Mouse (Mus musculus) testis, adult 10 weeks (tissue): Measurements from ENCODE around the gene Gm16430. TPM values are rescaled to one million over a fixed set of nuclear protein-coding genes. Genes with fewer than 3 reads are reported as not detected.

Experiments used
- polyA plus RNA-seq: library from polyadenylated mRNA; stranded (reverse); fragments of 350-450 nt; fragmentation: Illumina TruSeq; extraction: RNeasy Lipid Tissue Mini Kit (QIAGEN cat#74804); gene quantifications from one replicate; pipeline ENCODE4 v1.2.3, GENCODE M21; 2014; ENCODE audit warnings: low read depth, low replicate concordance

Gene Gm16430
- polyA plus RNA-seq = 72.8 TPM

GRCm38 (mm10) chrX:54621911-54622310, at the start of gene Gm16430:
TSS of gene Gm16430 (plus strand) at chrX:54622211.

Other genes starting within 250 kb of the Gm16430 start
- 72.8 TPM for gene Gm16405, start 91.0 kb upstream of the Gm16430 start, polyA plus RNA-seq